Comparison of ENCODE assay signal across 14 mouse cellular contexts in genomic region chr8:108552518-108552917, GRCm38 (mm10).
DNase-seq lines count a peak whose midpoint lies in the region; ATAC-seq and TF ChIP-seq lines count a peak whose summit lies in the region.
"Had no signal": no experiment of that assay in that cellular context is flagged by ENCODE, and none has a peak within 500 bp of the region (broad histone marks: within the 10 kb centered on the region; RNA-seq: fewer than 3 reads in every experiment).

No protein-coding gene starts in this region.

- 0 out of 2 replicates have a peak, but pooled peaks have one; percentile 43 for ATAC-seq in intestine, embryonic 14.5 days (replicated peaks; ENCODE audit: low FRiP score, low TSS enrichment, low read depth)
- ATAC-seq in intestine, postnatal 0 days, result no peak
- no peak for ATAC-seq in embryonic facial prominence, embryonic 11.5 days (replicated peaks; ENCODE audit: insufficient number of reproducible peaks, low FRiP score, low TSS enrichment, low read depth)
- peak; percentile 65 for ATAC-seq in limb, embryonic 14.5 days (ENCODE audit: low FRiP score, low read depth)

- 37% methylated on average over 8 of the region's 8 CpGs for WGBS in intestine, embryonic 14.5 days
- 62% methylated on average over 8 of the region's 8 CpGs for WGBS in intestine, postnatal 0 days
- WGBS in embryonic facial prominence, embryonic 11.5 days, result 61% methylated on average over 8 of the region's 8 CpGs
- WGBS in limb, embryonic 14.5 days, result 20% methylated on average over 8 of the region's 8 CpGs

- no peak overlapping the region for H3K27ac ChIP-seq in intestine, embryonic 14.5 days (ENCODE audit: low read depth)
- no peak overlapping the region for H3K27ac ChIP-seq in intestine, postnatal 0 days (ENCODE audit: low read depth, low read length)
- no peak overlapping the region; the same call in 1 of the 2 replicates for H3K27ac ChIP-seq in embryonic facial prominence, embryonic 11.5 days (replicated peaks; ENCODE audit: low read depth, low read length)
- H3K27ac ChIP-seq in limb, embryonic 14.5 days (replicated peaks; ENCODE audit: low read depth, low read length), result 0 out of 2 replicates have a peak overlapping the region, but pooled peaks have one; percentile 43
- H3K27ac ChIP-seq: hindbrain, embryonic 15.5 days had no signal

- no peaks in the 10 kb centered on the region for H3K27me3 ChIP-seq in intestine, embryonic 14.5 days (replicated peaks; ENCODE audit: control insufficient read depth, insufficient read depth, low read length)
- H3K27me3 ChIP-seq in intestine, postnatal 0 days (replicated peaks; ENCODE audit: control insufficient read depth, insufficient read depth, low read length), result no peaks in the 10 kb centered on the region; the same call in 1 of the 2 replicates
- no peaks in the 10 kb centered on the region for H3K27me3 ChIP-seq in embryonic facial prominence, embryonic 11.5 days (ENCODE audit: control insufficient read depth, insufficient read depth, low read length)
- no peaks in the 10 kb centered on the region for H3K27me3 ChIP-seq in limb, embryonic 14.5 days (ENCODE audit: control insufficient read depth, insufficient read depth, low read length)
- H3K27me3 ChIP-seq: hindbrain, embryonic 15.5 days had no signal

- DNase-seq in intestine, embryonic 14.5 days (ENCODE audit: low spot score), result no peak
- peak; percentile 31 for DNase-seq in NIH3T3 (ENCODE audit: low read depth)
- peak; percentile 71 for DNase-seq in embryonic facial prominence, embryonic 11.5 days (ENCODE audit: low spot score)
- peak; percentile 80 for DNase-seq in limb, embryonic 14.5 days (ENCODE audit: low spot score)
- DNase-seq in urinary bladder, postnatal 14 days (ENCODE audit: low spot score), result no peak
- no peak for DNase-seq in heart, adult 9 months (ENCODE audit: low spot score in 2 of 2)
- no peak for DNase-seq in frontal cortex, postnatal 14 days (ENCODE audit: low spot score in 2 of 2)
- DNase-seq: adrenal gland, postnatal 36 days; cerebellum, adult 18-20 months; lung, postnatal 4 days; retina, postnatal 1 day; thymus, postnatal 4 days had no signal

- no peaks in the 10 kb centered on the region for H3K36me3 ChIP-seq in intestine, embryonic 14.5 days (ENCODE audit: control insufficient read depth, insufficient read depth, low read length)
- H3K36me3 ChIP-seq in intestine, postnatal 0 days (ENCODE audit: control insufficient read depth, insufficient read depth), result no peaks in the 10 kb centered on the region
- no peaks in the 10 kb centered on the region for H3K36me3 ChIP-seq in embryonic facial prominence, embryonic 11.5 days (replicated peaks; ENCODE audit: control insufficient read depth, insufficient read depth, low read depth, low read length)
- no peaks in the 10 kb centered on the region for H3K36me3 ChIP-seq in limb, embryonic 14.5 days (ENCODE audit: control insufficient read depth, insufficient read depth, low read length)
- H3K36me3 ChIP-seq: hindbrain, embryonic 15.5 days had no signal

- peaks cover 2% of the 10 kb centered on the region; the same call in 1 of the 2 replicates for H3K4me1 ChIP-seq in intestine, embryonic 14.5 days (replicated peaks; ENCODE audit: control insufficient read depth, insufficient read depth, low read length)
- no peaks in the 10 kb centered on the region for H3K4me1 ChIP-seq in intestine, postnatal 0 days (replicated peaks; ENCODE audit: control insufficient read depth, insufficient read depth, low read length)
- H3K4me1 ChIP-seq in embryonic facial prominence, embryonic 11.5 days (ENCODE audit: control insufficient read depth, insufficient read depth, low read length), result no peaks in the 10 kb centered on the region
- peaks cover 22% of the 10 kb centered on the region for H3K4me1 ChIP-seq in limb, embryonic 14.5 days (ENCODE audit: control insufficient read depth, insufficient read depth, low read length)
- H3K4me1 ChIP-seq: hindbrain, embryonic 15.5 days had no signal

- no peak overlapping the region for H3K4me2 ChIP-seq in intestine, embryonic 14.5 days (ENCODE audit: low read length)
- H3K4me2 ChIP-seq in intestine, postnatal 0 days (replicated peaks; ENCODE audit: low read depth), result no peak overlapping the region
- H3K4me2 ChIP-seq in embryonic facial prominence, embryonic 11.5 days (ENCODE audit: low read depth, low read length), result no peak overlapping the region
- 0 out of 2 replicates have a peak overlapping the region, but pooled peaks have one; percentile 1 for H3K4me2 ChIP-seq in limb, embryonic 14.5 days (replicated peaks; ENCODE audit: low read depth, low read length, severe bottlenecking)
- H3K4me2 ChIP-seq: hindbrain, embryonic 15.5 days had no signal

- H3K4me3 ChIP-seq in intestine, embryonic 14.5 days (ENCODE audit: low read depth, low read length), result no peak overlapping the region
- H3K4me3 ChIP-seq in intestine, postnatal 0 days (ENCODE audit: low read depth, low read length), result no peak overlapping the region
- H3K4me3 ChIP-seq in embryonic facial prominence, embryonic 11.5 days (ENCODE audit: low read depth, low read length), result no peak overlapping the region
- H3K4me3 ChIP-seq in limb, embryonic 14.5 days (replicated peaks; ENCODE audit: low read length), result no peak overlapping the region
- H3K4me3 ChIP-seq: hindbrain, embryonic 15.5 days had no signal

- TF ChIP-seq CTCF in intestine, postnatal 0 days (IDR thresholded peaks at IDR 0.05; ENCODE audit: low read depth), result no peak

- no peaks in the 10 kb centered on the region for H3K9me3 ChIP-seq in intestine, embryonic 14.5 days (ENCODE audit: control insufficient read depth, low read length)
- H3K9me3 ChIP-seq in intestine, postnatal 0 days (ENCODE audit: control insufficient read depth), result no peaks in the 10 kb centered on the region
- no peaks in the 10 kb centered on the region for H3K9me3 ChIP-seq in embryonic facial prominence, embryonic 11.5 days (replicated peaks; ENCODE audit: control insufficient read depth, low read length)
- H3K9me3 ChIP-seq in limb, embryonic 14.5 days (ENCODE audit: control insufficient read depth, low read length), result no peaks in the 10 kb centered on the region
- H3K9me3 ChIP-seq: hindbrain, embryonic 15.5 days had no signal

- TF ChIP-seq POLR2A in limb, embryonic 14.5 days (IDR thresholded peaks at IDR 0.05; ENCODE audit: borderline replicate concordance, extremely low read depth, insufficient read depth, insufficient read length), result no peak

- H3K9ac ChIP-seq in intestine, embryonic 14.5 days (ENCODE audit: low read length), result no peak overlapping the region
- H3K9ac ChIP-seq in intestine, postnatal 0 days (ENCODE audit: low read depth, low read length), result no peak overlapping the region
- no peak overlapping the region for H3K9ac ChIP-seq in embryonic facial prominence, embryonic 11.5 days (replicated peaks; ENCODE audit: low read length)
- no peak overlapping the region for H3K9ac ChIP-seq in limb, embryonic 14.5 days (ENCODE audit: low read depth, low read length, severe bottlenecking)
- H3K9ac ChIP-seq: hindbrain, embryonic 15.5 days had no signal

Comparison
In these comparisons a context has a peak if more than half of its experiments do, and no peak if none do; other contexts are left out.
1. ATAC-seq: peak in intestine, embryonic 14.5 days (single experiment) and limb, embryonic 14.5 days (single experiment); none in intestine, postnatal 0 days (single experiment) and embryonic facial prominence, embryonic 11.5 days (single experiment).
2. DNase-seq: peak in NIH3T3 (single experiment), embryonic facial prominence, embryonic 11.5 days (single experiment) and limb, embryonic 14.5 days (single experiment); none in intestine, embryonic 14.5 days (single experiment), urinary bladder, postnatal 14 days (single experiment), heart, adult 9 months (0 of 2) and frontal cortex, postnatal 14 days (0 of 2).